Mouse (Mus musculus) ovary, postnatal 36 days (tissue): Measurements from ENCODE around the gene Fkbp2.

ENCODE experiments used
- DNase-seq: peaks from one replicate; pipeline ENCODE4 v3.0.0; 2022; ENCODE audit warnings: low spot score, mixed read lengths

The Fkbp2 gene

DNA sequence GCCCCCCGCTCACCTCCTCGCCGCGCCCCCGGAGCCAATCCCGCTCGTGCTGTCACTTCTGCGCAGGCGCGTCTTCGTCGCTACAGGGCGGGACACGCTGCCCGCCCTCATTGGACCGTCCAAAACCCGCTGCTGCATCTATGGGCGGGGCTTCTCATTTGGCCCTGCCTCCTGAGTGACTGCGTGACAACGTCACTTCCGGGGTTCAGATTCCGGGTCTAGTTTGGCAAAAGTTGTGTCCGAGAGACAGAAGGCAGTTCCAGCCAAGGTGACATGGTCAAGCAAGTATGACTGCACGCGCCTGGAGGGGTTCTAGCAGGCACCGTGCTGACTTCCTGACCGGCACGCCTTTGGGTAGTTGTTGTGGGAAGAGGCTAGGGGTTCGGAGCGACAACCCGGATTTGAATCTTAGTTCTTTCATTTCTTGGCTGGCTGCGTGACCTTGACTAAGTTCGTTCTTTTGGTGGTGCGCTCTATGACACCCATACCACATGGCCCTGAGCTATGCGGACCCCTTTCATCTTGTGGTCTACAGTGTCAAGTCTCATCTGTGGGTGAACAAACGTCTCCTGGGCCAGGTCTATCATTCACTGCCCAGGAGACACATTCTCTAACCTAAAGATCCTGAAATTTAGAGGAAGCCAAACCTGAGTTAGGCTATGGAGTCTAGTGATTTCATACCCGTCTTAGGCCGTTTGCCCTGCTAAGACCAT is at the start of gene Fkbp2:
Fkbp2 (minus strand) TSS at position 121 of the 713 bp plus-strand sequence.
- DNase-seq: peak; percentile 99

DNA sequence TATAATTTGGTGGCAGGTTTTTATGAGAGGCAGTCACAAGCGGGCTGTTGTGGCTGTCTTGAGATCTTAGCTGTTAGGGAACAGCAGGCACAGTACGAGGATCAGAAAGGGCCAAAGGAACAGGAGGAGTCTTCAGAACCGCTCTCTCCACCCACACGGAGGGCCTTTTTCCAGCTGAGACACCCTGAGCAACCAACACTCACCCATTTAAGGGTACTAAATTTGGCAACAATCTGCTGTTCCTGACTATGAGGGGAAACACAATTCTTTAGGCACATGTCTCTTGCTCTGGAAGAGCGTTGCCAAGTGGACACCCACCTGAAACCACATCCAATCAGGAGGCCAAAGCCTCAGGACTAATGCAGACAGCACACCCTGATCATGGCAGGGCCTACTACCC is 49.2 kb upstream of the Fkbp2 start:
- no peak for DNase-seq

DNA sequence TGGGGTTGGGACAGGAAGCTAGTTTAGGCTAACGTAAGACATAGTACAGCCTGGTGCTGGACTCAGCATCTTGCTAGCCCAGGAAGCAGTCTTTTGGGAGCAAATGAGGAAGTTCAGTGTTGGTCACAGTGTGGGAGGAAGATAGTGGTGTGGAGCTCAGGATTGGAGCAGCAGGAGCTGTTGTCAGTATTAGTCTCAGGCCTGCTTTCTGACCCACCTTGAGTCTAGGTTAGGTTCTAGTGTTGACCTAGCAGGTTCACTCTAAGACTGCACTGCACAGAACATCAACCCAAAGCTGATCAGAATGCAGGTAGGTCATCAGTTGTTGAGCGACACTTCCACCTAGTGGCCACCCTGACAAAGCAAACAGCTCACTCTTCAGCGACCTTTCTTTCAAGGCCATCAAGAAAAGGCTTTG is 39.9 kb upstream of the Fkbp2 start:
- peak; percentile 53 for DNase-seq

DNA sequence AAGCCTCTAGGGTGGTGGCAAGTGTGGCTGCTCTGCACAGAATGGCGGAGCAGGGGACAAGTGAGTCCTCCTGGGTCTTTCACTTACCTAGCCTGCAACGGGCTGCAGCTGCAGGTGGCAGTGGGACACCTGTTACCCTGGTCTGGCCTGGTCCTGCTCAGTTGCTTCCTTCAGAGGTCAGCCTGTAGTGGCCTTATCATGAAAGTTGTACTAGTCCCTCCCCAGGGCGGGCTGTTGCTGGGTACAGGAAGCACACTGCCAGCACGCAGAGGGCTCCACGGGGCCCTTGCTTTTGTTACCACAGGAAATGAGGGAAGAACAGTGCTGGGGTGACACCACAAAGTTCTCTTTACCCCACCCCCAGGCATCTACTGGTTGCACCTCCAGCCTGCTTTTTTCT is 38.9 kb upstream of the Fkbp2 start, which contains the start of gene Fermt3:
Fermt3 (minus strand) TSS at position 279 of the 400 bp plus-strand sequence.
- no peak for DNase-seq

DNA sequence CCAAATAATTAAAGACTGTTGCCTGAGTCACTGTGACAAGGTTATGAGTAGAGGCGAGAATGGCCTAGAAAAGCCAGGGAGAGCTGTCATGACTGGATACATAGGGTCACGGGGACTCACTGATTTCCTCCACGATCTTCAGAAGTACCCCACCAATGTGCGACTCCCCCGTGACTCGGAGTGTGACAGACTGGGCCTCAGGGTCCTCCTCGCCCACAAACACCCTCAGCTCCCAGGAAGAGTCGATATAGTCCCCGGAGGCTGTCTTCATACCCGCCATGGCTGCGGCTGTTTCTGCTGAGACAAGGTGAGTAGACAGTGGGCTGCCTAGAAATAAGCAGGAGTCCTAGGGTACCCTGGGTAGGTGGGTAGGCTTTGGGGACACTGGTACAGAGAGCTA is 38.2 kb upstream of the Fkbp2 start:
- DNase-seq: no peak

DNA sequence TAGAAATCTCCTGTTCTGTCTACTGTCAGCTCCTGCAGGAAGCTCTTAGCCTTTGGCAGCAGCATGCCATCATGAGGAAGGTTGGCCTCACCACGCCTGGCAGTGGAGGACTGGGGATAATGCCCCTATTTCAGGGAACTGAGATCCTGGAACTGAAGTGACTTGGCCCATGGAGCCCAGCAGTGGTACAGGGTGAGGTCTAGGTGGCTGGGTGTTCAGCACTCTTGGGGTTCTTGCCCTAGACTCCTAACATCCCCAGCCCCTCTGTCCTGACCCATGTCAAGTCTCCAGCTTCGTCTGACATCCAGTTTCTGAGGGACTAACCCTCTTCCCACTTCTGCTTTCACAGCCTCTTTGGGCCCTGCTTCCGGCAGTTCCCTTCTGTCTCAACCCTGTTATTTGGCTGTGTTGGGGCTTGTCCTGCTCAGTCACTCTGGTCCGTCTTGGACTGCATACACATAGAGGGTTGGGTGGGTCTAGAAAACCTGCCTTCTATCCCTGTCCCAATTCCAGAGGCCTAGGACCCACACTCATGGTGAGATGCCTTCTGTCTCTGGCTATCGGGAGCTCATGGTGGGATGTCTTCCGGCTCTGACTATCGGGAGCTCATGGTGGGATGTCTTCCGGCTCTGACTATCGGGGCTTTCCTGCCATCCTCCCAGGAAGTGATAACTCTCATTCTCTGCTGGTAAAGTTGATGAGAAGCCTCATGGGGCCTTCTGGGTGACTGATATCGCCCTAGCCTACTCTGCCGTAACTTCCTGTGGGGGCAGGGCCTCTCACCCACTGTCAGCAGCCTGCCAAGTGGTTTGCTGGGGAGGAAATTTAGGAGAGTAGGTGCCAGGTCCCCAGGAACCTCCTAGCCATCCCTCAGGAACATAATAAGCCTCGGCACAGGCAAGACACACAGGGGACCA is 37.5 kb upstream of the Fkbp2 start:
- DNase-seq: no peak

DNA sequence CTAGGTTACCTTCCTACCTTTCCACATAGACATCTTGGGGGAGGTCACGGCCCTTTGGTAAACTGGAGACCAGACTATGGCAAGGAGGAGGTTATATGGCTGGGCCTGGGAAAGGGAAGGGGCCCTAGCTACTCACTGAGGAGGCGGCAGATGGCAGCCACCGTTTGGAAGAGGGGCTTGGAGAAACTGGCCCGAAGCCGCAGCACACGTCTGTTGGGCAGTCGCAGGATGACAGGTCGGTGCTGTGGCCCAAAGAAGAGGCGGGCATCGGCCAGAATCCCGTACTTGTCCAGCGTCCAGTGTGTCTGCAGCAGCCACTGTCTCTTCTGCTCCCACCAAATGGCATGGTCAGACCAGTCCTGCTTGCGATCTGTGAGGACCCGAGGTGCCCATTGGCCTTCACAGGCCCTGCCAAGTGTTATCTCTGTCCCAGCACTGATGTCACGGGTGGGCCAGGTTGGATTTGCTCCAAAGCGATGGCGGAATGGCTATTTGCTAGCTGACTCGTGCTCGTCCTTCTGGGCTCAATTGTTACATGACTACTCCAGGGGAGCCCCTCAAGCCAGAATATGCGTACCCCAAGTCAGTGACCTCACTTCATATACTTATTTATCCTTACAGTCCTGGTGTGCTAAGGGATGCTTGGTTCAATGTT is 34.3 kb upstream of the Fkbp2 start:
- no peak for DNase-seq

DNA sequence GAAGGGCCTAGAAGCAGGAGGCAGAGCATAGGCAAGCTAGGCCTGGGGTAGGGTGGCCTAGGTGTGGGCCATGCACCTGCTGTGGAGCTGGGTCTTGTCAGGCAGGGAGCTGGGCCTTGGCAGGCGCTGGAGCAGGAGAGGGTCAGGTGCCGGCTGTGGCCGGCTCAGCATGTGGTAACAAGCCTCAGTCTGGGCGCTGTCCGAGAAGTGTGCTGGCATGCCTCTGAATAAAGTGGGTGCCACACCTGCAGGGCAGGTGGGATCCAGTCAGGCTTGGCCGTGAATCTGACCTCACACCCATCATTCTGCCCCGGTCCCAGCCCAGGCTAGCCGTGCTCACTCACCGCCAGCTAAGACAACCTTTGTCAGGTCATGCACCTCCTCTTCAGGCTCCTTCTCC is 33.7 kb upstream of the Fkbp2 start:
- DNase-seq: no peak

DNA sequence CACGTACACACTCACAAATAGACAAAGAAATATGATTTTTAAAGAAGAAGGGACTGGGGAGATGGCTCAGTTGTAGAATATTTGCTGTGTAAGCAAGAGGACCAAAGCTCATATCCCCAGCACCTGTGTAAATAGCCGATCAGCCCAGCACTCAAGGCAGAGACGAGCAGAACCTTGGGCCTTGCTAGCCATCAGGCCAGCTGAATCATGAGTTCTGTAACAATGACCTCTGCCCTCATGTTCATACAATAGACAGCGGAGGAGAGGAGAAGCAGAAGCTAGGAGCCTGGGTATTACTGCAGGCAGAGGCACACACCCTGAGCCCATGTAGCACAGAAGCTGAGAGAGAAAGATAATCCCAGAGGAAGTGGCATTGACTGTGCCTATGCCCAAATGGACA is 32.1 kb upstream of the Fkbp2 start:
- DNase-seq: no peak

DNA sequence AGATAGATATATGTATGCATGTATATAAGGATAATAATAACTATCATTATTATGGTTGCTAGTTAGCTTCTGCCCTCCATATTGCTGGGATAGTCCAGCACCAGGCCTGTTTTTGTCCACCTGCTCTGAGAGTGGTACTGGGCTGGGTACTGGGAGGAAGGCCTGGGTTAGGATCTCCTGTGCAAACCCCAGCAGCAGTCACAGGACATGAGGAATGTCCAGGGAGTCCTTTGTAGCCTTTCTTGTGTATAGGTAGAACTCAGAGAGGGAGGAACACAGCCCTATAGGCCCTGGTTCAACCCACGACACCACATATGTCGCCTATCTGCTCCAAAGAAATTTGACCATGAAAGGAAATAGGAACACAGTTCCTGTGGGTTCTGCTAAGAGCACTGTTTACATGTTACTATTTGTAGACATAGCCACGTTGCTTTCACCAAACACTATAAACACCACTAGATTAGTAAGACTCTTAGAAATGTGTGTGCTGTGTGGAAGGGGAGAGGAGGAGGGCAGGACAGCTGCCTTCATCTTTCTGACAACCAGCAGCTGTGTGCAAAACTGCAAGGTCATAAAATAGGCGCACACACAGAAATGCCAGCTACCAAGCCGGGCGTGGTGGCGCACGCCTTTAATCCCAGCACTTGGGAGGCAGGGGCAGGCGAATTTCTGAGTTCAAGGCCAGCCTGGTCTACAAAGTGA is 26.7 kb upstream of the Fkbp2 start:
- DNase-seq: no peak

DNA sequence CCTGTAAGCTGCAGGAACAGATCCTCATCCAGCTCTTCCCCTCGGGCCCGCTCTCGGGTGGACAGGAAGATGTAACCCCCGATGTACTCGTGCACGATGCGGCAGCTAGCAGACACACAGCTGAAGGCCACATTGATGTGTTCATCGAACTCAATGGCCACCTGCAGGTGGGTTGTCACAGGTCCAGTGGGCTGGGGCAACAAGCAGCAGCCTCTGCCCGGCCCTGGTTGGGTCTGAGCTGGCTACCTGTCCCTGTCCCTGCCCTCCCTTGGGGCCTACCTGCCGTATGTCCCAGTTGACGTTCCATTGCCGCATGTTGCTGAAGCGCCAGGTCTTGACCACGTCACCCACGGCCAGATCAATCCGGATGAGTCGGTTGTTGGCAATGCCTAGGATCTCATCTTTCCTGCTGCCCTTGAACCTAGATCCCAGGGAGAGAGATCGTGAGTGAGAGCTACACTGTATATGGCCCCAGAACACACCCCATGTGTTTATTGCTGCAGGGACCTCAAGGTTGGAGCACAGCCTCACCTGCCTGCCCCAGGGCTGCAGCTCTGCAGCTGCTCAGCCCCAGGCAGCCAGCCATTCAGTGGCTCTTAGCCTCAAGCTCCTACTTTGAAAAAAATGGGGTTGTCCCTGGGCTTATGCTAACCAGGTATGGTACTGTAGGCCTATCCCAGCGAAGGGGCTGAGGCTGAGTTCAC is 19.2 kb upstream of the Fkbp2 start:
- no peak for DNase-seq

DNA sequence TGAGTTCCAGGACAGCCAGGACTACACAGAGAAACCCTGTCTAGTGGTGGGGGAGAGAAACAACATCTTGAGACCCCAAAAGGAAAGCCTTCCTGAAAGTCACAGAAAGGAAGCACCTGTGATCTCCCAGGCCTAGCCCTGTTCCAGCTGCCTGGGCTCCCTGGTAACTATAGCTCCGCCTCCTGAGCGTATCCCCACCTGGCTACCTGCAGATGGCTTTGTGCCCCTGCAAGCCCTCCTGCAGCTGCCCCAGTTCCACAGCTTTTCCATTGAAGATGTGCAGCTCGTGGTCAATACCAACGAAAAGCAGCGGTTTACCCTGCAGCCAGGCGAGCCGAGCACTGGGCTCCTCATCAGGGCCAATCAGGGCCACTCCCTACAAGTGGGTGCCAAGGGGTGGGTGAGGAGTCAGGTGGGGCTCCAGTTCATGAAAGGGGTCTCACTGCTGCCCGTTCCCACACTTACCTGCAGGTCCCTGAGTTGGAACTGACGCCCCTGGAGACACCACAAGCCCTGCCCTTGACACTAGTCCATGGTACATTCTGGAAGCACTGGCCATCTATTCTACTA is 17.5 kb upstream of the Fkbp2 start:
- DNase-seq: no peak

DNA sequence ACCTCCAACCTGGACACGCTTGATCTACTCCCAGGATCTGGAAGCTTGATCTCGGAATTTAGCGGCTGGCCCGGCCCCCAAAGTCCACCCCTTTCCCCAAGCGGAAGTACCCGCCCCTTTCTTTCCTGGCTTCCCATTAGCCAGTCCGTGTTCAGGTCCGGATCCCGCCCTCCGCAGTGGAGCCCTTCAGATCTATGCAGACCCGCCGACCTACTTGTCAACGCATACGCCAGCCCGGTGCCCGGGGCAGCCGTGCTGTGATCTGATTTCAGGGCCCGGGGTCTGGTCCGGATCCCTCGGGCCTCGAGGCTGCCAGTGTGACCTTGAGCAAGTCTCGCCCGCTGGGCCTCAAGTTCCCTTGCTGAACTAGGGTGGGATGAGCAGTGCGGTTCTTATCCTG is 15.7 kb upstream of the Fkbp2 start, which contains the start of the genes Nudt22 and Trpt1:
Nudt22 (minus strand) TSS at position 112 of the 400 bp plus-strand sequence.
Trpt1 (plus strand) TSS at position 126 of the 400 bp plus-strand sequence.
- DNase-seq: peak; percentile 84

DNA sequence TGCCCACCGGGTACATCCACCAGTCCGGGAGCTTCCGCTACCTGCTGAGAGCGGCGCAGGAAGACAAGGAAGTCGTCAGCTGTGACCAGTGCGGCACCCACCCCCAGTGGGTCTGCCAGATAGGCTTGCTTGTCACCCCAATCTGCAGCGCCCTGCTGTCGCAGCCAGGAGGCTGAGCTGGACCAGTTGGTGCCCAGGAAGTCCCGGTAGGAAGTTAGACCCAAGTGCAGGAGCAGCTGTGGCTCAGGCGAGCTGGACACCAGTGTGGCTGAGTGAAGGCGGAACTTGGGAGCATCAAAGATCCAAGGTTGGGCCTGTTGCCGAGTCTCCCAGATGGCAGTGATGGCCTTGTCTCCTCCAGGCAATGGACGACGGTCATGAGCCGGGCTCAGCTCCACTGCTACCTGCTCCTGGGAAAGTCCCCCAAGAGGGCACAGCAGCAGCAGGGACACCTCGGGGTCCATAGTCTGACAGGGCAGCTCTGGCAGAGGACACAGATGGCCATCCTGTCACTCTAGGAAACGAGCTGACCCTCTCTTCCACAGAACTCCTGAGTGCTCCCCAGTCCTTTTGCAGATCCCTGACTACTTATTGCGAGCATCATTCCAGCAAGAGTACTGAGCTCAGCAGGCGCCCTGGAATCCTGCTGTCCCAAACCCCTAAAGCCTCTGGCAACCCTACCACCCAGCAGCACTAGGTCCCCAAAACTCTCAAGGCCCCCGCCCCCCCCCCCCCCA is 15.1 kb upstream of the Fkbp2 start:
- DNase-seq: no peak

DNA sequence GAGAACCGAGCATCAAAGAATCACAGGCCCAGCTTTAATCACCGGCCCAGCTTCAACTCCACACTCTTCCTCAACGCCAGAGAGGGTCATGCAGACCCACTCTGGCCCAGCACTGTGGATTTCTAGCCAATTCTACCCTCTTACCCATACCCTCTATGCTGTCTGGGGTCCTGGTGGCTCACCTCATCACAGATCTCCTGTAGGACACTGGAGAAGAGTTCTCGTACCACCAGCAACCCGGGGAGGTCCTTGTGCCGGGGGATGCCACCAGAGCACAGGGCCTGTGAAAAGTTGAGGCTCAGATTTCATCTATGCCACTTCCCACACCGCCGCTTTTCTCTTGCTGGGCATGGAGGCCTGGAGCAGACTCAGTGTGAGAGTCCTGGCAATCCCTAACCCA is 14.2 kb upstream of the Fkbp2 start:
- DNase-seq: no peak

DNA sequence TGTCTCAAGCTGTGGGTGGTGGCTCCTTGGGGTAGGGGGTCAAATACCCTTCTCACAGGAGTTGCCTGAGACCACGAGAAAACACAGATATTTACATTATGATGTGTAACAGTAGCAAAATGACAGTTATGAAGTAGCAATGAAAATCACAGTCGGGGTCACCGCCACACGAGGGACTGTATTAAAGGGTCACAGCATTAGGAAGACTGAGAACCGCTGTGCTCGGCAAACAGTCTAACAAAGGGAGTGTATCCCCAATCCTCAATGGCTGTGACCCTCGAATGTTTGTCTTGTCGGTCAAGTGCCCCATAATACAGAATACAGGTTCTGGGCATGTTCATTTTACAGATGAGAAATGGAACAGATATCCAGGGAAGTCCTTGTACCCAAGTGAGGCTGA is 13.7 kb upstream of the Fkbp2 start:
- DNase-seq: no peak

DNA sequence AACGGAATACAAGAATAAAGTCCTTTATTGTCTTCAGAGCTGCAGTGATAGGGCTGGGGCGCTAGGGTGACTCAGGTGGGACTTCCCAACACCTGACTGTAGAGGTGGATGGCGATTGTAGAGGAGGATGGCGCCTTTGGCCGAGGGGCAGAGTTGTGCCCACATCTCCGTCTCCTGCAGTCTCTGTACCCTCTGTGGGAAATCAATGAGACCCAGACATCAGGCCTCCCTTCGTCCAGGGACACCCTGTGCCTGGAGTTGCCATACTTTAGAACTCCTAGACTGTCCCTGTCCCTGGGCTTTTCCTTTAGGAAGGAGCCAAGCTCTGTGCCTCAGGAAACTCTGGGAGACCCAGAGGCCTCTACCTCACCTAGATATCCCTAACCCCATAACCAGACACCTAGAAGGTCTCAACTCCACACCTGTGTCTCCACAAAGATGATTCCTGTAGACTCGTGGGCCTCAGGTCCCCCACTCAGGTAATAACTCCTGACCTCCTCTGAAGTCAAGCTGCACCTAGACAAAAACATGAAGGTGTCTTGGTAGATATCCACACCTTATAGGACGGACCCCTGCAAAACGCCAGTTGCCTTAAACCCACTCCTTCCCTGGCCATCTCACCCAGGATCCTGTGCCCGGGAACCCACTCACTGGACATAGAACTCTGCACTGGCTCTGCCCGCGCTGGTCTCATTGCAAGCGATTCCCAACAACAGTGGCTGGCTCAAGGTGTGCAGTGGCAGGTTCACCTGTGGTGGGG is 12.9 kb upstream of the Fkbp2 start:
- DNase-seq: no peak

DNA sequence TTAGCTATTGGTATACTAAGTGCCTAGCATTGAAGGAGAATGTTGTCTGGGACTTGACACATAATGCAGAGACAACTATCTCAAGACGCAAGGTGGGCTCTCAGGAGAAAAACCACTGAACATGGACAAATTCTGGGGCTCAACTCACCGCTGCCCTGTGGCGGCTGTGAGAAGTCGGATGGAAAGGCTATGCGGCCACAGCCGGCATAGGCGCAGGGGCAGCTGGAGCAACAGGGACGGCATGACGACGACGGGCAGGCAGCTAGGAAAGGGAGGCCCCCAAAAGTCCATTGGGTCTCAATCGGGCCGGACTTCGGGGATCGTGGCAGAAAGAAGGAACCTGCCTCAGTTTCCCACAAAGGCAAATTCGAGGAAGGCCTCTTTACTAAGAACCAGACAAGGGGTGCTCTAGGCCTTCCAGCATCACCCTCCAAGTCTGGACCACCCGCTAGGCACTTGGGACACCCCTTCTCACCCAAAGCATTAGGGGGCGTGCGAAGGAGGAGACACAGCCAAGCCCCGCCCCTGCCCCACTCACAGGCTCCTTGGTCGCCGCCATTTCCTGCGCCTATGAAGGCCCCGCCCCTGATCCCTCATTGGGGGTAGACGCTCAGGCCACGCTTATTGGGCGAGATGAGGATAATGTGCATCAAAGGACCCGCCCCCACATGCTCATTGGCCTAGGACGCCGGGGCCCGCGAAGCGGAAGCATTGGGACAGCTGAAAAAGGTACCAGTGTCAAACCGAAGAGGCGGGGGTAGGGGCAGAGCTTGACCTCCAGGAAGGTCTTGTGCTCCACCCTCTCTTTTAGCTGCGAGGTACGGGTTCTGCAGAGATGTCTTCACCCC is 11.9 kb upstream of the Fkbp2 start, which contains the start of gene Dnajc4:
Dnajc4 (minus strand) TSS at position 562 of the 848 bp plus-strand sequence.
- DNase-seq: peak; percentile 94
